Mouse (Mus musculus): ENCODE measurements around the gene Nedd4. TPM values are rescaled to one million over a fixed set of nuclear protein-coding genes. Genes with fewer than 3 reads are reported as not detected.

Gene Nedd4
- polyA plus RNA-seq, 1 experiment = 78.6 TPM

DNA sequence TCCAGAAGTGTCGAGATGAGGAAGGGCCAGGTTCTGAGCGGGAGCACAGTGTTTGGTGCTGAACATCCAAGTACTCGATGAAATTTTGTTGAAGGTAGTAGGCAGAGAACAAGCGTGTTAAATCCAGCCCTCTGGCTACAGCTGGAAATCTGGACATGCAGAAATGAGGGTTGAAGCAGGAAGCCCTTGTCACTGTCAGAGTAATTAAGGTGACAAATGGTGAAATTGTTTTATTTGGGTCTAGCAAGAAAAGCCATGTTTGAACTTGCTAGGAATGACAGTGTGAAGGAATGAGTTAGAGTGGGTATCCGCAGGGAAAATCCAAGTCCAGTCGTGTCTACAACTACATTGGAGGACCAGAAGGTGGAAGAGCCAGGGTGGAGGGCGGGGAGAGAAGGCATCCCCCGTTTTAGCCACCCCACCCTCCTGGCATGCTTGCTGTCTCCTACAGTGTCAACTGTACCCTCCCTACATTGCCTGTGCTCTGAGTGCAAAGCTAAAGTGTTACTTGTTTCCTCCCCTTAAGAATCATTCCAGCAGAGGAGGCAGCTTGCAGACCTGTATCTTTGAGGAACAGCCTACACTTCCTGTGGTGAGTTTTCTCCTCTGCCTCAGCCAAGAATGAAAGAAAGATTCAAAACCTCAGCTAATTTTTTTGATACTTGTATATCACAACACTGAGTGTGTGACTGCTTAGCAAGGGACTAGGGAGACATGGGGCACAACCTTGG lies 62.5 kb downstream of the Nedd4 start:
- WGBS = 75% methylated on average over 8 of the region's 8 CpGs
- H3K4me3 ChIP-seq (replicated peaks; ENCODE audit: control insufficient read depth, low read depth, low read length) = no peak overlapping the region
- TF ChIP-seq POLR2A (IDR thresholded peaks at IDR 0.05; ENCODE audit: borderline replicate concordance, control insufficient read depth, low read depth, low read length) (no peak), CTCF (IDR thresholded peaks at IDR 0.05; ENCODE audit: control insufficient read depth, insufficient read depth, low read length) (no peak)

DNA sequence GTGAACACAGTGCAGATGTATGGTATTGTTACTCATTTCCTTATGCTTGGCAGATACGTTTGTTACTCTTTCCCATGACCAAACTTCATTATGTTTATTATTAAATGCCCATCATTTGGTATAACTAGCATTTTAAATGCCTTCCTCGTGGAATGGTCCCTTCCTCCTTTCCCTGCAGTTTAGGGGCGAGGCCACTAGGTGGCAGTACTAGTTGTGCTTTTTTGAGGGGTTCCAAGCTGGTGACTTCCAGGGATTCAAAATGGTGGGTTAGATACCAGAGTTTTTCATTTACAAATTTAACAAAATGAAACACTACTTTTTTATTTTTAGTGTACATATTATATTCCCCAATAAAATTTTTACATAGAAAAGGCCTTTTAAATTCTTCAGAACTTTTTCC lies 71.8 kb downstream of the Nedd4 start:
- no peak overlapping the region for H3K4me3 ChIP-seq (replicated peaks; ENCODE audit: control insufficient read depth, low read depth, low read length)
- H3K4me1 ChIP-seq (ENCODE audit: control insufficient read depth, insufficient read depth, low read length) = no peaks in the 10 kb centered on the region
- no peak overlapping the region for H3K27ac ChIP-seq (ENCODE audit: control insufficient read depth, insufficient read depth, low read depth, low read length, poor library complexity)
- TF ChIP-seq POLR2A (IDR thresholded peaks at IDR 0.05; ENCODE audit: borderline replicate concordance, control insufficient read depth, low read depth, low read length) (no peak), CTCF (IDR thresholded peaks at IDR 0.05; ENCODE audit: control insufficient read depth, insufficient read depth, low read length) (peak; percentile 74)
- 39% methylated on average over 3 of the region's 3 CpGs for WGBS

More for the DNA sequence above, 62.5 kb downstream of the Nedd4 start:
- Histone ChIP-seq H3K4me1 (ENCODE audit: control insufficient read depth, insufficient read depth, low read length) (no peaks in the 10 kb centered on the region), H3K27ac (ENCODE audit: control insufficient read depth, insufficient read depth, low read depth, low read length, poor library complexity) (no peak overlapping the region)

DNA sequence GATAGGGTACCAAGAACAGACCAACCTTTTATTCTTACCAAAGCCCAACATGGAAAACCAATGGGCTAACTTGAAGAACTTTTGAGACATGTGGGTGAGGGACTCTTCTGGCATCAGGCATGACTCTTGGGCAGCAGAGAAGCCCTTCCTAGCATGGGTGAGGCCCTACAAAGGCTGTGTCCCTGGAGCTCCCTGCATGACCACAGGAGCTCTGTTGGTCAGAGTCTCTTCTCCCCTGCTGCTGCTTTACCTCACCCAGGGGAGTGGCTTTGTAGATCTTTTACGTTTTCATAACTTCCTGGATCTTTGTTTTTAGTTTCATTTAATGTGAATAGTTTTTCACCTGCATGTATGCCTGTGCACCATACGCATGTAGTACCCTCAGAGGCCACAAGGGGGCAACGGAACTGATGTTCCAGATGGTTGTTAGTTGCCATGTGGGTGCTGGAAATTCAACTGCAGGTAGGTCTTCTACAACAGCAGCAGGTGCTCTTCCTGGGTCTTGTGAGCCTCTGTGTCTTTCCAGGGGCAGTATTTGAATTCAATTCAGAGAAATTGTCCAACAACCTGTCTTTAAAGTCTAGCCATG lies 73.8 kb downstream of the Nedd4 start:
- no peaks in the 10 kb centered on the region for H3K4me1 ChIP-seq (ENCODE audit: control insufficient read depth, insufficient read depth, low read length)
- TF ChIP-seq POLR2A (IDR thresholded peaks at IDR 0.05; ENCODE audit: borderline replicate concordance, control insufficient read depth, low read depth, low read length) (no peak), CTCF (IDR thresholded peaks at IDR 0.05; ENCODE audit: control insufficient read depth, insufficient read depth, low read length) (peak; percentile 71)
- H3K4me3 ChIP-seq (replicated peaks; ENCODE audit: control insufficient read depth, low read depth, low read length) = no peak overlapping the region
- 38% methylated on average over 3 of the region's 3 CpGs for WGBS
- H3K27ac ChIP-seq (ENCODE audit: control insufficient read depth, insufficient read depth, low read depth, low read length, poor library complexity) = no peak overlapping the region

DNA sequence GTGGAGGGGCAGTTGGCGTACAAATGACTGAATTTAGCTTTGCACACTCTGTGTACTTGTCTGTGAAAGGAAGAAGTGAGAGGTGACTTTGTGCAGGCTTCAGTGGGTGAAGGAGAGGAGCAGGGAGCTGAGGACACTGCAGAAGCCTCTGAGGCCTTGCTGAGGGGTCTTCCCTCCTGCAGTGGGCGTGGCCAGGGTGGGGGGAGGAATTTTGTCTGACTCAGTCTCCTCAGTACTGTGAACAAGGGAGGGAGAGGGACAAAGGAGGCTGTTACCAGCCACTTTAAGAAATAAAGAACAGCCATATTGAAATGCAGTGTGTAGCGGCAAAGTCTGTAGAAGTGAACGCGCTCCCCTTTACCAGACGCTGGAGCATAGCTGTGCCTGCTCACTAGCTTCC lies 79.1 kb downstream of the Nedd4 start:
- Histone ChIP-seq H3K4me1 (ENCODE audit: control insufficient read depth, insufficient read depth, low read length) (no peaks in the 10 kb centered on the region), H3K4me3 (replicated peaks; ENCODE audit: control insufficient read depth, low read depth, low read length) (no peak overlapping the region), H3K27ac (ENCODE audit: control insufficient read depth, insufficient read depth, low read depth, low read length, poor library complexity) (no peak overlapping the region)
- TF ChIP-seq CTCF (IDR thresholded peaks at IDR 0.05; ENCODE audit: control insufficient read depth, insufficient read depth, low read length) (no peak), POLR2A (IDR thresholded peaks at IDR 0.05; ENCODE audit: borderline replicate concordance, control insufficient read depth, low read depth, low read length) (no peak)
- WGBS = 95% methylated on average over 6 of the region's 6 CpGs

DNA sequence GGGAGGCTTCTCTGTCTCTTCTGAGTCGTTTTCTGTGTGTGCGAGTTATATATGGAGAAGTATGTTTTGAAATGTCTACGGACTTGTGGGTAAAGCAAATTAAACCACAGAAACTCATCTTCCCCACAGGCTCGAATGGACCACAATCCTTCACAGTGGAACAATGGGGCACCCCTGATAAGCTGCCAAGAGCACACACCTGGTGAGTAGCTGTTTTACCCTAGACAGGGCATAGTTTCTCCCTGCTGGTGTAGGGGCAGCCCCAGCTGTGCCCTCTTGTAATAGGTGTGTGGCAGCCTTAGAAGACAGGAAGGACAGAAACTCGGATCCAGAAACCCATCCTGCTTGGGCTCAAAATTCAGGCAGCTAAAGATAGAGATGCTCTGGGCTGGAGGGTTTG lies 84.1 kb downstream of the Nedd4 start:
- WGBS = 29% methylated on average over 5 of the region's 5 CpGs
- H3K27ac ChIP-seq (ENCODE audit: control insufficient read depth, insufficient read depth, low read depth, low read length, poor library complexity) = no peak overlapping the region
- TF ChIP-seq POLR2A (IDR thresholded peaks at IDR 0.05; ENCODE audit: borderline replicate concordance, control insufficient read depth, low read depth, low read length) (no peak), CTCF (IDR thresholded peaks at IDR 0.05; ENCODE audit: control insufficient read depth, insufficient read depth, low read length) (no peak)

DNA sequence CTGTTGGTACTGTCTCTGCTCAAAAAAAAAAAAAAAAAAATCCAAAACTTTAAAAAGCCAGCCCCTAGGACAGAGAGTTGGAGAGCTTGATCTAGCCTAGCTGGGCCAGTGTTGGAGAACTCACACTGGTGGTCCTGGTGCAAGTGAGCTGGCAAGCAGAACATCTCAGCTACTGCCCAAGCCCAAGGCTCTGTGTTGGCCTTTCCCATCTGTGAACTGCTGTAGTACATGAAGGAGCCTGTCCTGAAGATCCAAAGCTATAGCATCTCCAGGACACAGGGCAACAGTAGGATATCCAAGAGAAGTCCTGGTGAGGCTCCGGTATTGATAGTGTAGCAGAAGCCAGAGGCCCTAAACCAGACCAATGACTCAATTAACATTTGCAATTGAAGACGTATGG lies 88.1 kb downstream of the Nedd4 start:
- peaks cover 2% of the 10 kb centered on the region; the same call in 1 of the 2 replicates for H3K4me1 ChIP-seq (ENCODE audit: control insufficient read depth, insufficient read depth, low read length)

More for the DNA sequence above, 84.1 kb downstream of the Nedd4 start:
- Histone ChIP-seq H3K4me1 (ENCODE audit: control insufficient read depth, insufficient read depth, low read length) (no peaks in the 10 kb centered on the region), H3K4me3 (replicated peaks; ENCODE audit: control insufficient read depth, low read depth, low read length) (no peak overlapping the region)

DNA sequence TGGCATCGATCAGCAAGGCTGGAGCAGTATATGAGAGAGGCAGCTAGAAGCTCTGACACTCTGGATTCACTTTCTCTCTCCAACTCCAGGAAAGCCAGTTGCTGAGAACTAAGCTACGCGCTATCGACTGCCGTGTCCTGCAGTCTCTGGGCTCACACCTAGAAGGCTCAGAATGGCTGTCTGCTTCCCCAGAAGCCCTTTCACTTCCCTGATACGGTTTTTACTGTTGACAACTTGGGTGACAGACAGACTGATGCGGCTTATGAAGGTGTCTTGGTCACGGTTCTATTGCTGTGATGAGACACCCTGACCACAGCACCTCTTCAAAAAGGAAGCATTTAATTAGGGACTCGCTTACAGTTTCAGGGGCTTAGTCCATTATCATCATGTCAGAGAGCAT lies 90.5 kb downstream of the Nedd4 start:
- H3K4me1 ChIP-seq (ENCODE audit: control insufficient read depth, insufficient read depth, low read length) = peaks cover 2% of the 10 kb centered on the region; the same call in 1 of the 2 replicates
- WGBS = 55% methylated on average over 9 of the region's 9 CpGs
- H3K27ac ChIP-seq (ENCODE audit: control insufficient read depth, insufficient read depth, low read depth, low read length, poor library complexity) = no peak overlapping the region
- TF ChIP-seq CTCF (IDR thresholded peaks at IDR 0.05; ENCODE audit: control insufficient read depth, insufficient read depth, low read length) (no peak), POLR2A (IDR thresholded peaks at IDR 0.05; ENCODE audit: borderline replicate concordance, control insufficient read depth, low read depth, low read length) (no peak)
- no peak overlapping the region for H3K4me3 ChIP-seq (replicated peaks; ENCODE audit: control insufficient read depth, low read depth, low read length)

More for the DNA sequence above, 88.1 kb downstream of the Nedd4 start:
- no peak overlapping the region for H3K4me3 ChIP-seq (replicated peaks; ENCODE audit: control insufficient read depth, low read depth, low read length)
- H3K27ac ChIP-seq (ENCODE audit: control insufficient read depth, insufficient read depth, low read depth, low read length, poor library complexity) = no peak overlapping the region
- no peak for TF ChIP-seq CTCF (IDR thresholded peaks at IDR 0.05; ENCODE audit: control insufficient read depth, insufficient read depth, low read length)
- no peak for TF ChIP-seq POLR2A (IDR thresholded peaks at IDR 0.05; ENCODE audit: borderline replicate concordance, control insufficient read depth, low read depth, low read length)
- 79% methylated on average over 2 of the region's 2 CpGs for whole genome bisulfite sequencing

DNA sequence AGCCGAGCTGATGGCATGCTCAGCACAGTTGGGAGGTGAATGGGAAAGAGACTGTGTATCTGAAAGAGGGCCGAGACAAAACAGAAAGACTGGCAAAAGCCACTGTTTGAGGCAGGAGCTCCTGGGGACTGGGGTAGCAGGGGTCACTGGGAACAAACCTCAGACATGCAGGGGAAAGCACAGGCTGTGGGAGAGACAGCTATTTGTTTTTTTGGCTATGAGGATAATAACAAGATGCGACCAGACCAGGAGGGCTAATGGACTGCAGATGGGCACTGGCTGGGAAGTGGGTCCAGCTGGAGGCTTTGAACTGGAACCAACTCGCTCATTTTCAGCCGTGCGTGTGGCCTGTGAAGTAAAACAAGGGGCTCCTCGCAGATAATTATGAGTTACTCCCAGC lies 91.6 kb downstream of the Nedd4 start:
- TF ChIP-seq CTCF (IDR thresholded peaks at IDR 0.05; ENCODE audit: control insufficient read depth, insufficient read depth, low read length) (no peak), POLR2A (IDR thresholded peaks at IDR 0.05; ENCODE audit: borderline replicate concordance, control insufficient read depth, low read depth, low read length) (no peak)
- WGBS = 73% methylated on average over 7 of the region's 7 CpGs
- Histone ChIP-seq H3K27ac (ENCODE audit: control insufficient read depth, insufficient read depth, low read depth, low read length, poor library complexity) (peak overlapping the region; percentile 34; the same call in 1 of the 2 replicates), H3K4me3 (replicated peaks; ENCODE audit: control insufficient read depth, low read depth, low read length) (no peak overlapping the region), H3K4me1 (ENCODE audit: control insufficient read depth, insufficient read depth, low read length) (peaks cover 2% of the 10 kb centered on the region; the same call in 1 of the 2 replicates)

Data from bone marrow, adult 2 months (tissue).